8 mouse cellular contexts compared by ENCODE assay signal in the genomic region with DNA sequence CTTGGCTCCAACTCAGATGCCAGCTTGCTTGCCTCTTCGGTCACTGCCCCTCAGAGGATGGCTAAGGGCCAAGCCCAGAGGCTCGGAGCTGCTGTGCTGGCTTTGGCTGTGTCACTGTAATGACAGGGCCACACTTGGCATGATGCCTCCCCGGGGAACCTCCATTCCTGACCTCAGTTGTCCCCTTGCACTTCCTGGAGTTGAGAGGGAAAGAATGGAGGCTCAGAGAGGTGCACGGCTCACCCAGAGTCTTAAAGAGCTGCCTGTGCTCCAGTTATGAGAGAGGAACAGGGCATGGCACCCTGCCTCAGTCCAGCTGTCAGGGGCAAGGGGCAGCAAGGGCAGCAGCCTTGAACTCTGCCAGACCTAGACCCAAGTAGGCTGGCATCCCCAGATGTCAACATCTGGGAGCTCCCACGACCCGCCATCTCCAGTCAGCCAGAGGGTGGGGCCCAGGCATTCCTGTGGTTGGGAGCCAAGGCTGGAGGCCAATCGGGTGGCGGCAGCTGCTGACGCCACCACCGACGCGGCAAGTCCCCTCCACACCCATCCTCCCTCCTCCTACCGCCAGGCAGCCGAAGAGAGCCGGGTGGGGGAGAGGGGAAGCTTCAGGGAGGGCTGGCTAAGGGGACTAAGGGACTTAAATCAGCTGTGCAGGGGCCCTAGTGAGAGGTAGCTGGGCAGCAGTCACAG. TPM values are rescaled to one million over a fixed set of nuclear protein-coding genes. Genes with fewer than 3 reads are reported as not detected.
DNase-seq lines count a peak whose midpoint lies in the region; ATAC-seq lines count a peak whose summit lies in the region.

No protein-coding gene starts in this region.

- DNase-seq in adipocyte (ENCODE audit: low spot score): peak; percentile 97
- peak; percentile 47 to 73 for DNase-seq in cerebellum, postnatal 4 days (ENCODE audit: low spot score in 2 of 2)
- DNase-seq in frontal cortex, postnatal 36 days (ENCODE audit: low spot score in 2 of 2): peak; percentile 74 to 80
- DNase-seq in left cerebral cortex, adult 11 months (ENCODE audit: low spot score): peak; percentile 69
- peak; percentile 89 for DNase-seq in lung, postnatal 25 days (ENCODE audit: low spot score)
- DNase-seq in right cerebral cortex, postnatal 10 days (ENCODE audit: low spot score in 2 of 2): peak; percentile 90 to 91

- peak overlapping the region; percentile 89 for H3K27ac ChIP-seq in hindbrain, embryonic 13.5 days

- H3K27me3 ChIP-seq in hindbrain, embryonic 13.5 days: 0 out of 2 replicates have a peak, but pooled peaks cover under 1% of the 10 kb centered on the region

- H3K36me3 ChIP-seq in hindbrain, embryonic 13.5 days: peaks cover 41% of the 10 kb centered on the region

- H3K4me2 ChIP-seq in hindbrain, embryonic 13.5 days: peak overlapping the region; percentile 94

- peak overlapping the region; percentile 91 for H3K9ac ChIP-seq in hindbrain, embryonic 13.5 days

- peaks cover 55% of the 10 kb centered on the region for H3K4me1 ChIP-seq in hindbrain, embryonic 13.5 days (replicated peaks)

- H3K9me3 ChIP-seq in hindbrain, embryonic 13.5 days: no peaks in the 10 kb centered on the region

- peak overlapping the region; percentile 65 for H3K4me3 ChIP-seq in hindbrain, embryonic 13.5 days

- 20% methylated on average over 12 of the region's 15 CpGs for WGBS in hindbrain, embryonic 13.5 days

- peak; percentile 89 for ATAC-seq in hindbrain, embryonic 13.5 days (ENCODE audit: low FRiP score)
- no peak for ATAC-seq in CD4-positive, CD25-positive, alpha-beta regulatory T cell, adult 4 months

RNA-seq across cellular contexts. Expression of gene Arhgap23, which starts 34.4 kb away (rescaled TPM):
- 6.6 and 6.7 TPM in 2 replicates for polyA plus RNA-seq in hindbrain, embryonic 13.5 days (2015; fragmentation: Nextera tagmentation; extraction: Ambion mirVana)
- not detected for polyA plus RNA-seq in CD4-positive, CD25-positive, alpha-beta regulatory T cell, adult 4 months (2017; shearing (Covaris generic))

RNA-seq across cellular contexts. Expression of gene 4933428G20Rik, which starts 50.4 kb away (rescaled TPM):
- polyA plus RNA-seq in hindbrain, embryonic 13.5 days (2015; fragmentation: Nextera tagmentation; extraction: Ambion mirVana): 0.96 and 1.2 TPM in 2 replicates
- polyA plus RNA-seq in CD4-positive, CD25-positive, alpha-beta regulatory T cell, adult 4 months (2017; shearing (Covaris generic)): not detected
